Mouse (Mus musculus) pancreas, adult 10 weeks (tissue): ENCODE results near the gene Carm1. TPM values are rescaled to one million over a fixed set of nuclear protein-coding genes. Genes with fewer than 3 reads are reported as not detected.

Experiments
- polyA plus RNA-seq: library from polyadenylated mRNA; stranded (reverse); fragments of 350-450 nt; fragmentation: Illumina TruSeq; extraction: RNeasy Lipid Tissue Mini Kit (QIAGEN cat#74804); gene quantifications from one replicate; pipeline ENCODE4 v1.2.3, GENCODE M21; 2015; ENCODE audit warnings: low read depth, low replicate concordance; ENCODE audit not compliant: insufficient read depth

The Carm1 gene
- polyA plus RNA-seq, result 14.4 TPM

DNA sequence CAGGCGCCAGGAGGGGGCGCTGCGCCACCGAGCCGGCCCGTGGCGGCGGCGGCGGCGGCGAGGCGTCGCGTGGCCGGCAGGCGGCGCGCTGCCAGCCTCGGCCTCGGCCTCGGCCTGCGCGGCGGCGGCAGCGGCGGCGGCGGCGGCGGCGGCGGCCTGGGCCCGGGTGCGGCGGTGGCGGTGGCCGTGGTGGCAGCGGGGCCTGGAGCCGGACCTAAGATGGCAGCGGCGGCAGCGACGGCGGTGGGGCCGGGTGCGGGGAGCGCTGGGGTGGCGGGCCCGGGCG is at the start of gene Carm1:
Gene Carm1, plus strand, starts transcription at position 106 of the 286 bp plus-strand sequence.

DNA sequence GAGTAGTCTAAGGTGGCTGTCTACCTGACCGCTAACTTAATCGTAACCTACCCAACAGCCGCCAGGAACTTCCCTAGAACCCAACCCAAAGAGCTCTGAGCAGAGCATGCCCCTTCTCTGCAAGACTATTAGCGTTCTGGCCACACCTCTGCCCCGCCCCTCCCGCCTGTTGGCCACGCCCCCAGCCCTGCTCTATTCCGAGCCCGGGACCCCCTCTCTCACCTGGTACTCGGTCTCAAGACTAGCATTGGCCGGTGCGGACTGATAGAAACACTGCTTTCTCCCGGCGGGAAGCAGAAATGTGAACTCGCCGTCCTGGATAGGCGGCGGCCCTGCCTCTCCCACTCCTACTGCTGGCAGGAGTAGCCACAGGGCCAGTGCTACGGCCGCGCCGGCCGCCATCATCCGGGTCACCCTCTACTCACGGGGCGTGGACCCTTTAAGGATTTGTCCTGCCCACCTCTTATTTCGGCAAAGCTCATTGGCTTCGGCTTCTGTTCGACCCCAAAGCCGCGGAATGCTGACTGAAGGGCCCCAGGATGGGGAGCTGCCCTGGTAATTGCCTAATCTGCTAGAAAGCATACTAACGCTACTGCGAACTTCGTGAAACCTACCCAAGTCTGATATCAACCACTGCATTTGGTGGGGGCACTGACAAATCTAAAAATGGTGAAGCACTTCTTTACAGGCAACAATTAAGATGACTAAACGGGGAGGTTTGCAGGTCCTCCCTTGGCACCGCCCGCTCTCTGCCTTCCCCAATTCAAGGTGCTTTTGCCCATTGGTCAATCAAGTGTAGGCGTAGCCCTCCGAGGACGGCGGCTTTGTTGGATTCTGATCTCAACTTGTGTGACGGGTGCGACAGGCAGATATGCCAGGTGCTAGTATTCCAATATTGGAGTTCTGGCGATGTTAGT is 36.7 kb upstream of the Carm1 start, which contains the start of gene Tmed1:
Gene Tmed1, minus strand, starts transcription at position 481 of the 917 bp plus-strand sequence.

DNA sequence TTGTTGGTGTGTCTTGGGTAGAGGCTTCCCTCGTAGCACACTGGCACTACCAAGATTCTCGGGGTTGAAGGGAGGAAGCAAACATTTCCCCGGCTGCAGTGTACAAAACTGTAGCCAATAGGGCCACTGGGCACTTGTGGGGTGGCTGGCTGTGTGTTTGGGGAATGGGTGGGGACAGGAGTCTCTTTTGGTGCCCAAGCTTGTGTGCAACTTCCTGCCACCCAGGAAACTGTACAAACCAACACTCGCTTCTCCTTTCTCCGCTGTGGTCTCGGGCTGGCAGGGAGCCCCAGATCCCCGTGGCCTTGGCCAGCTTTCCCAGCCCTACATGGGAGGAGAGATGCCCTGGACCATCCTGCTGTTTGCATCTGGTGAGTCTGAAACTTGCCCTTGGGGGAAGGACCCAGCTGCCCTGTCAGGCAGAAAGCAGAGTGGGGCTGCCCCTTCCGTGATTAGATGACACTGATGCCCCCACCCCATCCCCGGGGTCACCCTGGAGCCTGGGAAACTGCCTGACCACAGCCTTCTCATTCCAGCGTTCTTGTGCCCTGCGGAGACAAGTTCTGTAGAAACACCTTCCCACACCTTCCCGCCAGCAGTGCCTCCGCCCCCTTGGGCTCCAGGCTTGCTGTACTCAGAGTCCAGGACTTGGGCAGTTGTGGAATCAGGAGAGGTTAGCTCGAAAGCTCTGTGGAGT is 20.6 kb upstream of the Carm1 start, which contains the start of gene AB124611:
Gene AB124611, plus strand, starts transcription at position 240 of the 697 bp plus-strand sequence.

GRCm38 (mm10) chr9:21592703-21593121 is 46.0 kb downstream of the Carm1 start, which contains the start of the genes Timm29 and Yipf2:
TSS of gene Timm29 (plus strand) at chr9:21592722.
TSS of gene Yipf2 (minus strand) at chr9:21592828.

GRCm38 (mm10) chr9:21615617-21616231 is 69.0 kb downstream of the Carm1 start, which contains the start of gene Smarca4:
TSS of gene Smarca4 (plus strand) at chr9:21616169.

Other genes starting within 250 kb of the Carm1 start
- gene Ap1m2, start 234.6 kb upstream of the Carm1 start, polyA plus RNA-seq, result 11.4 TPM
- 16.7 TPM for gene Slc44a2, start 226.2 kb upstream of the Carm1 start, polyA plus RNA-seq
- 18.0 TPM for gene Ilf3, start 179.0 kb upstream of the Carm1 start, polyA plus RNA-seq
- gene Qtrt1, start 135.1 kb upstream of the Carm1 start, polyA plus RNA-seq, result 58.6 TPM
- 30.4 TPM for gene Dnm2, start 122.0 kb upstream of the Carm1 start, polyA plus RNA-seq
- gene Tmed1, start 36.6 kb upstream of the Carm1 start, polyA plus RNA-seq, result 4.5 TPM
- 1.3 TPM for gene AB124611, start 20.7 kb upstream of the Carm1 start, polyA plus RNA-seq
- 7.4 TPM for gene Timm29, start 45.8 kb downstream of the Carm1 start, polyA plus RNA-seq
- gene Yipf2, start 45.9 kb downstream of the Carm1 start, polyA plus RNA-seq, result 14.0 TPM
- gene Smarca4, start 69.3 kb downstream of the Carm1 start, polyA plus RNA-seq, result 8.6 TPM
- 6.7 TPM for gene Ldlr, start 176.6 kb downstream of the Carm1 start, polyA plus RNA-seq
- gene Spc24, start 213.4 kb downstream of the Carm1 start, polyA plus RNA-seq, result 1.3 TPM